Mouse (Mus musculus): Measurements from ENCODE around the gene Slc9a9.

- TF ChIP-seq GATA1 (IDR thresholded peaks at IDR 0.05; ENCODE audit: borderline replicate concordance, low read length): no peak
- no peak for TF ChIP-seq FLI1 (IDR thresholded peaks at IDR 0.05; ENCODE audit: low read length)
Observed at GRCm38 (mm10) chr9:94687203-94687859, 17.6 kb downstream of the Slc9a9 start.

Measured in megakaryocyte, embryonic 14.5 days (primary cell).